Mouse (Mus musculus) bone marrow macrophage, adult 2 months (primary cell): Measurements from ENCODE around the gene Rcn1.

Source experiments
- CTCF ChIP-seq: IDR thresholded peaks from 2 replicates; pipeline ENCODE4 v1.5.1; 2012; ENCODE audit warnings: low read depth, mild to moderate bottlenecking, low read length, moderate library complexity
- POLR2A ChIP-seq: IDR thresholded peaks from 2 replicates; pipeline ENCODE4 v1.6.1; 2012; ENCODE audit warnings: mild to moderate bottlenecking, low read depth, low read length, borderline replicate concordance

- TF ChIP-seq POLR2A (no peak), CTCF (no peak)
These were observed 14.1 kb downstream of the Rcn1 start for GRCm38 (mm10) chr2:105384998-105385397.
